Mouse (Mus musculus) frontal cortex, postnatal 25 days (tissue): Measurements from ENCODE around the gene Gnat1.

Source experiments
- DNase-seq, 2 experiments: peaks; one replicate each; pipeline ENCODE4 v3.0.0; 2022; ENCODE audit warnings: low spot score in 2 of 2

Gene Gnat1

DNA sequence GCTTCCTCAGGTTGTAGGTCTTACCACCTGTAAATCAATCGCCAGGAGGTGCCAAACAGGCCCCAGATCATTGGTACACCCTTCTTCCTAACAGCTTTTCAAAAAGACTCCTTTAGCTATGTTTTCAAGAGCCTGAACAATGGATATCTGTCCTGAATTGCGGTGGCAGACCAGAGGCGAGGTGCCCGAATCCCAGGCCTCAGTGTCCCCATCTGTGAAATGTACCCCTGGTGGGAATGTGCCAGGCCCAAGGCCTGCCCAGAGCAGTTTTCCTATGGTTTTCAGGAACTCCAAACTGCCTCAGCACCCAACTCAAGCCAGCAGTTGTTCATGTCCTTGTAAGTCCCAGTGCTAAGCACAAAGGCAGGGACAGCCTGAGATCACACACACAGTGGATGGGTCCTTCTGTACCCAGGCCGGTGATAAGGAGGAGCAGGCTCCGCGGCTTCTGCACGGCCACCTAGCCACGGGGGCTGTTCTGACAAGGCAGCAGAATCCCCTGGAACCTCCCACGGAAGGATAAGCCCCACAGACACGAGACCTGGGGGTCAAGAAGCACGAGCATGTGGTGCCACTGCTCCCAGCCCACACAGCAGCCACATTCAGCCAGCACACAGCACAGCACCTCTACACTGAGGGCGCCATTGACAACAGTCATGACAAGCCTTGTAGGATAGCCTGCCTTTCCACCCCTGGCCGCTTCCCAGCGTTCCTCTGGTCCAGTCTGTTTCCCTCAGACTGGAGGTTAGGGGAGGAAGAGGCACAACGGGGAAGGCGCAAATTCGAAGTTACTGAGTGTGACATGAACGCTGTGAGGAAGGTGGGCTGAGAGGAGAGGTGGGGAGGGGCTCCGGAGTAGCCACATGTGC lies 51.9 kb downstream of the Gnat1 start:
- DNase-seq: no peak

DNA sequence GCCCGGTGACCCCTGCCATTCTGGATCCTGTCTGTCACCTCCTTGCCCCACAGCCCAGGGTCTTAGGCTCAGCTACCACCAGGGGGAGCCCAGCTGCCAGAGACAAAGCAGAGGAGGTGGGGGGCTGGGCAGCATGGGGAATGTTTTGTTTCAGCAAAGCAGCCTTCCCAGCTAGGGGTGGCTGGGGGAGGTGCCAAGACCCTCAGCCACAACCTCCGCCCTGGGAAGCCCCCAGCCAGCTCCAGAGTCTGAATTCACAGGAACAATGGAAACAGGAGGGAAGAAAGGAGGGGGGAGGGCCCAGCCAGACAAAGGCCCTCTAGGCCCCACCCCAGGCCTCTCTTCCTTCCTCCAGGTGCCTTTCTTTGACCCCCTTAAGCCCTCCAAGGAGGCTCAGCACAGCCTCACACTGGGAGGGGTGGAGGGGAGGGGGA lies 52.7 kb downstream of the Gnat1 start:
- peak; percentile 68 to 72 for DNase-seq

DNA sequence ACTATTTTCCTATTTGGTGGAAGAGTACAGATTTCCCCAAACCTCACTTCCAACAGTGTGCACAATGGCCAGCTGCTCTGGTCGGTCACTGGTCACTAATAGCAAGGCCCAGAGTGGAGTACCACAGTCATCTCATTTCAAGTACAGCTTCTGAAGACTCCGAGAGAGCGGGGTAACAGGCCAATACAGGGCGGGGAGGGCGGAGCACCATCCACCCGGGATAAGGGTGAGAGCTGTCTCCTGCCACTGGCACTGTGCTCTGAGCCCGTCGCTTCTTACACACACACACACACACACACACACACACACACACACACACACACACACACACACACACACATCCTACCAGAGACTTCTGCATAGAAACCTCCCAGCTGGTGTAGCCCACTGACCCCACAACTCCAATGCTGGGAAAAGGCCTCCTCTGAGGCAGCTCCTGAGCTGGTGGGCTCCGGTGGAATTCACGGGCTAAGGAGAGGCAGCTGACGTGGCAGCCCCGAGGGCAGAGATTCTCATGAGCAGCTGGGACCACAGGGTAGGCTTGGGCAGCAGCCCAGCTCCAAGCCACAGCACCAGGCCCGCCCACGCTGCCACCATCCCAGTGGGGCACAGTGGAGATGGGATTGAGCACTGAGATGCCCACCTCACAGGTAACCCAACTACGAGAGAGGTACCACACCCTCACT lies 53.2 kb downstream of the Gnat1 start:
- no peak for DNase-seq

DNA sequence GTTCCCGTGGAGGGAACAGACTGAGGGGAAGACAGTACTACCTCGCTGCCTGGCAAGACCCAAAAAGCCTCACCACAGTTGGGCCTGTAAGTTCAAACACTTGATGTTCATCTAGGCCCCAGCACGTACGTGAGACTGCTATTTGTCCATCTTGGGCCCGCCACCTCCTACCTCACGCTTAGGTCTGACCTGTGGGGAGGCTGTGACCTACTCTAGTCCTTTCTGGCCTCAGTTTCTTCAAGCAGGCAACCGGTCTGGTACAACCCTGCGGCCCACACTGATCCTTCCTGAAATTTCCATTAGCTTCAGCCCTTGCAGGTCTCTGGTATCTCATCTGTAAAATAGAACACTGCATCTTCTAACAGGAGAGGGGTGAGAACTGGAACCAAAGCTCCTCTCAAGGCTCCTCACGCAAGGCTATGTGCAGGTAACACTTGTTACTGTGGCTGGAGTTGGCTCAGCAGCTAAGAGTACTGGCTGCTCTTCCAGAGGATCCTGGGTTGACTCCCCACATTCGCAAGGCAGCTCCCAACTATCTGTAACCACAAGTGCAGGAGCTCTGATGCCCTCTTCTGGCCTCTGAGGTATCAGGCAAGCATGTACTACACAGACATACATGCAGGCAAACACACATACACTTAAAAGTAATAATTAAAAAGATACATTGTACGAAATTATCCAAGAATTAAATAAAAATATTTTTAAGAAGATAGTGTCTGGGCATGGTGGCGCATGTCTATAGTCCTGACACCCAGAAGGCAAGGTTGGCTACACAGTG lies 54.0 kb downstream of the Gnat1 start:
- no peak for DNase-seq

DNA sequence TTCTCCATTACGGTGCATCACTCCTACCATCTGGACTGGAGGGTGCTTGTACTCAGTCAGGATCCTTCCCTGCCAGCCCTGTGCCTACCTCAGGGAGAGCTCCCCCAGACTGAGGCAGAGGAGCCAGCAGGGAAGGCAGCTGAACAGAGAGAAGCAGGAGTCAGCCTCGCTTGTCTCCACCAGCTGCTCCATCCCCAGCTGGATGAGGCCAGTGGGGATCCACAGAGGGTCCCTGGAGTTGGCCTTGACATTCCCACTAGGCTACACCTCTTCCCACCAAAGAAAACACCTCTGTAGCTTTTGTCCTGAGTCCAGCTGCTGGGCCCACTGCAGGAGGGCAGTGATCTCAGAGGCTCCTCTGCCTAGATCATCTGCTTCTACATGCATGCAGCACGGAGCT lies 54.6 kb downstream of the Gnat1 start:
- DNase-seq: no peak

DNA sequence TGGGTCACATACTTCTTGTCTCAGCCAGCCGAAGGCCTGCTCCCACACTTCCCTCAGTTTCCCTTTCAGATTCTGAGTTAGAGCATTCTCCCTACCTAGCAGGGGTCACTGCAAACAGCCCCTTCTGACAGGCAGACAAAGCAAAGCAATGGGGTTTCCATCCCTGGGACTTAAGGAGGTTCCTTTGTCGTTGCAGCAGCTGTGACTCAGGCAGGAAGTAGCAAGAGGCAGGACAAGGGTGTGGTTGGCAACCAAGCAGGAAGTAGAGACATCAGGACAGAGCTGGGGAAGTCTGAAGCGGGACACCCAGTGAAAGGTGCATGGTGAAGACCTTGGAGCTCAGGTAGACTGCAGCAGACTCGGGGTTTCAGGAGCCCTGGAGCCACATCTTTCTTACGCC lies 55.0 kb downstream of the Gnat1 start:
- no peak for DNase-seq
